23 mouse cellular contexts compared by ENCODE assay signal in the genomic region with DNA sequence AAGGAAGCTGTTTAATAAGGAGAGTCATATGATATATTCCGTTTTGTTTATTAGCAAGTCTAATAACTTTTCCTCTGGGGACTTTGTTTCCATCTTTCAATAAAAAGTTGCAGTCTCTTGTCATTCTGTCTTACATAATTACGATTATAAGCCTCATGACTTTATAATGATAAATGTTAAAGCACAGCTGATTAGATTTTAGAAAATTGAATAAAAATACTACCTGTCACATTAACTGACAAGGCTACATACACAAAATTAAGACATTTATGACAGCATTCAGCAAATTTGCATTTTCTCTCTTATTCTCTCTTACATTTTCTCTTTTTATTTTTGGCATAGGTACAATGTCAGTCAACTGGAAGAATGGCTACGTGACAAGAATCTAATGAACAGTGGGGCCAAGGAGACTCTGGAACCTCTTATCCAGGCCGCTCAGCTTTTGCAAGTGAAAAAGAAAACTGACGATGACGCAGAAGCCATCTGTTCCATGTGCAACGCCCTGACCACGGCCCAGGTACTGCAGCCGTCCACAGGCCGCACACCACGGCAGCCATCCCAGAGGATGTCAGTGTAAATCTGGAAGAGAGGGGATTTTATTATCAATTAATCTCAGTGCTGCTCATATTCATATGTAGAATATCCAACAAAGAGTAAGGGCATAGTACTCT. TPM values are rescaled to one million over a fixed set of nuclear protein-coding genes. Genes with fewer than 3 reads are reported as not detected.
DNase-seq lines count a peak whose midpoint lies in the region; ATAC-seq and TF ChIP-seq lines count a peak whose summit lies in the region.
"Had no signal": no experiment of that assay in that cellular context is flagged by ENCODE, and none has a peak within 500 bp of the region (broad histone marks: within the 10 kb centered on the region; RNA-seq: fewer than 3 reads in every experiment).

No protein-coding gene starts in this region.

- no peaks in the 10 kb centered on the region for H3K9me3 ChIP-seq in forebrain, embryonic 14.5 days (replicated peaks; ENCODE audit: control insufficient read depth, low read length)
- no peaks in the 10 kb centered on the region for H3K9me3 ChIP-seq in forebrain, embryonic 12.5 days
- H3K9me3 ChIP-seq: embryonic facial prominence, embryonic 13.5 days; heart, embryonic 10.5 days; hindbrain, embryonic 15.5 days; intestine, embryonic 15.5 days; liver, embryonic 13.5 days; midbrain, embryonic 13.5 days had no signal

- no peak for TF ChIP-seq CTCF in cerebellum, adult 2 months (IDR thresholded peaks at IDR 0.05; ENCODE audit: borderline replicate concordance, insufficient read depth, low read depth, low read length)
- TF ChIP-seq CTCF in lung, adult 2 months (IDR thresholded peaks at IDR 0.05; ENCODE audit: insufficient read depth, low read length): no peak
- no peak for TF ChIP-seq CTCF in kidney, adult 2 months (conservative IDR thresholded peaks at IDR 0.05; ENCODE audit: insufficient read depth, insufficient read length, low read depth, low read length)

- H3K4me3 ChIP-seq in forebrain, embryonic 14.5 days (ENCODE audit: low read depth, low read length): no peak overlapping the region
- H3K4me3 ChIP-seq in forebrain, embryonic 12.5 days (replicated peaks): no peak overlapping the region
- no peak overlapping the region for H3K4me3 ChIP-seq in cerebellum, adult 2 months (replicated peaks; ENCODE audit: insufficient read depth, low read depth, low read length)
- H3K4me3 ChIP-seq in lung, adult 2 months (replicated peaks; ENCODE audit: extremely low read depth, low read depth, low read length): no peak overlapping the region
- no peak overlapping the region for H3K4me3 ChIP-seq in kidney, adult 2 months (ENCODE audit: insufficient read depth, low read depth, low read length)
- H3K4me3 ChIP-seq: embryonic facial prominence, embryonic 13.5 days; erythroblast, embryonic 14.5 days; gastrocnemius, adult 2 months; heart, embryonic 10.5 days; hindbrain, embryonic 15.5 days; intestine, embryonic 15.5 days; liver, embryonic 13.5 days; midbrain, embryonic 13.5 days had no signal

- no peak overlapping the region for H3K9ac ChIP-seq in forebrain, embryonic 14.5 days (ENCODE audit: low read length)
- H3K9ac ChIP-seq in forebrain, embryonic 12.5 days: no peak overlapping the region
- H3K9ac ChIP-seq: embryonic facial prominence, embryonic 13.5 days; hindbrain, embryonic 15.5 days; intestine, embryonic 15.5 days; liver, embryonic 13.5 days; lung, embryonic 14.5 days; midbrain, embryonic 13.5 days had no signal

- peaks cover 76% of the 10 kb centered on the region for H3K36me3 ChIP-seq in forebrain, embryonic 14.5 days (ENCODE audit: control insufficient read depth, insufficient read depth, low read length)
- H3K36me3 ChIP-seq in forebrain, embryonic 12.5 days (replicated peaks): peaks cover 69% of the 10 kb centered on the region
- no peaks in the 10 kb centered on the region for H3K36me3 ChIP-seq in kidney, adult 2 months (ENCODE audit: control insufficient read depth, insufficient read depth, low read length)
- H3K36me3 ChIP-seq: liver, embryonic 13.5 days had no signal

- no peaks in the 10 kb centered on the region for H3K4me1 ChIP-seq in forebrain, embryonic 14.5 days (ENCODE audit: control insufficient read depth, insufficient read depth, low read length)
- no peaks in the 10 kb centered on the region for H3K4me1 ChIP-seq in forebrain, embryonic 12.5 days
- peaks cover 7% of the 10 kb centered on the region for H3K4me1 ChIP-seq in cerebellum, adult 2 months (ENCODE audit: control insufficient read depth, insufficient read depth, low read length)
- no peaks in the 10 kb centered on the region for H3K4me1 ChIP-seq in lung, adult 2 months (ENCODE audit: control insufficient read depth, insufficient read depth, low read length)
- no peaks in the 10 kb centered on the region for H3K4me1 ChIP-seq in kidney, adult 2 months (ENCODE audit: control insufficient read depth, insufficient read depth, low read length)
- H3K4me1 ChIP-seq: hindbrain, embryonic 15.5 days; intestine, embryonic 15.5 days; liver, embryonic 13.5 days; midbrain, embryonic 13.5 days had no signal

- no peak overlapping the region for H3K4me2 ChIP-seq in forebrain, embryonic 14.5 days (ENCODE audit: low read length)
- H3K4me2 ChIP-seq in forebrain, embryonic 12.5 days: no peak overlapping the region
- H3K4me2 ChIP-seq: embryonic facial prominence, embryonic 13.5 days; hindbrain, embryonic 15.5 days; intestine, embryonic 15.5 days; liver, embryonic 13.5 days; lung, embryonic 14.5 days; midbrain, embryonic 13.5 days had no signal

- H3K27ac ChIP-seq in forebrain, embryonic 14.5 days (ENCODE audit: low read depth, low read length): no peak overlapping the region
- H3K27ac ChIP-seq in forebrain, embryonic 12.5 days: no peak overlapping the region
- peak overlapping the region; percentile 14; the same call in 1 of the 2 replicates for H3K27ac ChIP-seq in cerebellum, adult 2 months (ENCODE audit: insufficient read depth, low read length)
- no peak overlapping the region for H3K27ac ChIP-seq in kidney, adult 2 months (ENCODE audit: insufficient read depth, low read depth, low read length)
- H3K27ac ChIP-seq: embryonic facial prominence, embryonic 13.5 days; gastrocnemius, adult 2 months; heart, embryonic 10.5 days; hindbrain, embryonic 15.5 days; intestine, embryonic 15.5 days; liver, embryonic 13.5 days; midbrain, embryonic 13.5 days had no signal

- peak; percentile 44 for DNase-seq in forebrain, embryonic 14.5 days (ENCODE audit: low spot score)
- peak; percentile 84 for DNase-seq in brain, adult 2 months (ENCODE audit: low read depth, low spot score)
- DNase-seq in cerebellum, adult 2 months: peak; percentile 64 to 81
- DNase-seq in cerebellum, postnatal 25 days: peak; percentile 65 to 72
- DNase-seq in right cerebral cortex, postnatal 14 days: no peak
- DNase-seq in lung, adult 2 months: no peak
- DNase-seq in kidney, adult 2 months: no peak
- DNase-seq: adrenal gland, adult 2 months; embryo, embryonic 11 days; gastrocnemius, adult 2 months; heart, postnatal 4 days; kidney, postnatal 25 days; liver, embryonic 13.5 days; lung, embryonic 14.5 days; thymus, postnatal 4 days had no signal

- ATAC-seq in forebrain, embryonic 14.5 days: peak; percentile 48; the same call in 1 of the 2 replicates
- no peak for ATAC-seq in forebrain, embryonic 12.5 days (ENCODE audit: low FRiP score)
- ATAC-seq: intestine, embryonic 15.5 days; midbrain, embryonic 13.5 days; Patski had no signal

- no peak for TF ChIP-seq POLR2A in cerebellum, adult 2 months (IDR thresholded peaks at IDR 0.05; ENCODE audit: borderline replicate concordance, insufficient read depth, low read length)
- TF ChIP-seq POLR2A in lung, adult 2 months (IDR thresholded peaks at IDR 0.05; ENCODE audit: borderline replicate concordance, extremely low read depth, low read depth, low read length): no peak
- no peak for TF ChIP-seq POLR2A in kidney, adult 2 months (IDR thresholded peaks at IDR 0.05; ENCODE audit: low read depth, low read length)

- no peaks in the 10 kb centered on the region for H3K27me3 ChIP-seq in forebrain, embryonic 14.5 days (replicated peaks; ENCODE audit: control insufficient read depth, insufficient read depth, low read length)
- no peaks in the 10 kb centered on the region for H3K27me3 ChIP-seq in forebrain, embryonic 12.5 days
- H3K27me3 ChIP-seq in cerebellum, adult 2 months (ENCODE audit: control insufficient read depth, insufficient read depth, low read length): no peaks in the 10 kb centered on the region
- no peaks in the 10 kb centered on the region for H3K27me3 ChIP-seq in kidney, adult 2 months (replicated peaks; ENCODE audit: control insufficient read depth, insufficient read depth, low read length)
- H3K27me3 ChIP-seq: embryonic facial prominence, embryonic 13.5 days; hindbrain, embryonic 15.5 days; intestine, embryonic 15.5 days; liver, embryonic 13.5 days; midbrain, embryonic 13.5 days; Patski had no signal

- 81% methylated on average over 11 of the region's 11 CpGs for whole genome bisulfite sequencing in forebrain, embryonic 14.5 days
- WGBS in forebrain, embryonic 12.5 days: 91% methylated on average over 11 of the region's 11 CpGs
- 16% methylated on average over 11 of the region's 11 CpGs for WGBS in cerebellum, adult 2 months
- 94% methylated on average over 11 of the region's 11 CpGs for WGBS in lung, adult 2 months
- 83% methylated on average over 11 of the region's 11 CpGs for WGBS in kidney, adult 2 months

RNA-seq across cellular contexts. Expression of a gene that starts 16.9 kb away (rescaled TPM):
- polyA plus RNA-seq in forebrain, embryonic 14.5 days (2014; fragmentation: Nextera tagmentation; extraction: Ambion mirVana): 0.10 and 0.14 TPM in 2 replicates
- polyA plus RNA-seq in forebrain, embryonic 12.5 days (2016; fragmentation: Nextera tagmentation; extraction: Ambion mirVana): 0.63 and 1.3 TPM in 2 replicates
- 3.9 and 4.1 TPM in 2 replicates for polyA plus RNA-seq in cerebellum, adult 2 months (2012; rRNA removed)
- polyA plus RNA-seq in lung, adult 2 months (2012; rRNA removed): 44.8 and 53.2 TPM in 2 replicates
- 7.1 and 7.5 TPM in 2 replicates for polyA plus RNA-seq in kidney, adult 2 months (2012; rRNA removed)
- polyA plus RNA-seq: erythroblast, embryonic 14.5 days had no signal

Comparison
In these comparisons a context has a peak if more than half of its experiments do, and no peak if none do; other contexts are left out.
1. DNase-seq: peak in forebrain, embryonic 14.5 days (single experiment), brain, adult 2 months (single experiment), cerebellum, adult 2 months (2 of 2) and cerebellum, postnatal 25 days (2 of 2); none in right cerebral cortex, postnatal 14 days (single experiment), lung, adult 2 months (single experiment) and kidney, adult 2 months (single experiment).